Mouse (Mus musculus) left cerebral cortex, postnatal 36 days (tissue): Measurements from ENCODE around the gene Chid1. TPM values are rescaled to one million over a fixed set of nuclear protein-coding genes. Genes with fewer than 3 reads are reported as not detected.
A peak's percentile ranks its signal among the peaks of the same experiment; 100 is the strongest.

Experiments used
- DNase-seq, 2 experiments: peaks; one replicate each; pipeline ENCODE4 v3.0.0; 2021 to 2022; ENCODE audit warnings: low spot score in 2 of 2, mixed read lengths in 1 of 2
- intact Hi-C: fragments of 180-260 bp; cut with DNase I; formaldehyde crosslinking; loops from one replicate; pipeline ENCODE4 v1.15.1; 2025
- total RNA-seq, 2 experiments: library from RNA; stranded (reverse); gene quantifications; 2 replicates each; pipeline ENCODE4 v1.2.3; 2021

Gene Chid1
- 10 to 100 TPM; 67.2 to 68.4 TPM for total RNA-seq

GRCm38 (mm10) chr7:141539556-141540311, at the start of gene Chid1:
Chid1 (minus strand) TSS chr7:141539857.
- intact Hi-C loops = loop anchor here (1.0 to 2.0 kb wide), 2 partner anchors 23 to 69 kb away; partner anchors contain the start of gene Ap2a2
- peak; percentile 97 for DNase-seq

GRCm38 (mm10) chr7:141588890-141589289, 49.2 kb upstream of the Chid1 start:
- intact Hi-C loops = no loop called here
- DNase-seq = no peak

GRCm38 (mm10) chr7:141585881-141586280, 46.2 kb upstream of the Chid1 start:
- intact Hi-C loops = no loop called here
- DNase-seq = no peak

GRCm38 (mm10) chr7:141585288-141585687, 45.6 kb upstream of the Chid1 start:
- intact Hi-C loops = no loop called here
- DNase-seq = no peak

- no peak for DNase-seq
These were observed 44.6 kb upstream of the Chid1 start for GRCm38 (mm10) chr7:141584048-141584841.

GRCm38 (mm10) chr7:141581323-141581722, 41.7 kb upstream of the Chid1 start:
- intact Hi-C loops = no loop called here
- no peak for DNase-seq

More at GRCm38 (mm10) chr7:141584048-141584841, 44.6 kb upstream of the Chid1 start:
- intact Hi-C loops = no loop called here

- intact Hi-C loops = no loop called here
These were observed 39.3 kb upstream of the Chid1 start for GRCm38 (mm10) chr7:141578943-141579342.

GRCm38 (mm10) chr7:141578511-141578910, 38.9 kb upstream of the Chid1 start:
- intact Hi-C loops = no loop called here
- no peak for DNase-seq

More at GRCm38 (mm10) chr7:141578943-141579342, 39.3 kb upstream of the Chid1 start:
- no peak for DNase-seq

- DNase-seq = no peak
- intact Hi-C loops = no loop called here
These were observed 38.1 kb upstream of the Chid1 start for GRCm38 (mm10) chr7:141577801-141578200.

GRCm38 (mm10) chr7:141575481-141575880, 35.8 kb upstream of the Chid1 start:
- intact Hi-C loops = no loop called here

GRCm38 (mm10) chr7:141574041-141574440, 34.4 kb upstream of the Chid1 start:
- no peak for DNase-seq
- intact Hi-C loops = no loop called here

More at GRCm38 (mm10) chr7:141575481-141575880, 35.8 kb upstream of the Chid1 start:
- DNase-seq = no peak

- no peak for DNase-seq
- intact Hi-C loops = no loop called here
These were observed 31.1 kb upstream of the Chid1 start for GRCm38 (mm10) chr7:141570625-141571295.

GRCm38 (mm10) chr7:141569916-141570315, 30.3 kb upstream of the Chid1 start:
- intact Hi-C loops = no loop called here
- no peak for DNase-seq

GRCm38 (mm10) chr7:141569283-141569803, 29.7 kb upstream of the Chid1 start:
- intact Hi-C loops = no loop called here
- no peak for DNase-seq

- no peak for DNase-seq
These were observed 26.9 kb upstream of the Chid1 start for GRCm38 (mm10) chr7:141566587-141566986.

GRCm38 (mm10) chr7:141564561-141564960, 24.9 kb upstream of the Chid1 start:
- intact Hi-C loops = loop anchor here (5.0 kb wide), 1 partner anchor 43 kb away; no protein-coding TSS in a partner anchor

More at GRCm38 (mm10) chr7:141566587-141566986, 26.9 kb upstream of the Chid1 start:
- intact Hi-C loops = no loop called here

GRCm38 (mm10) chr7:141562852-141563427, 23.3 kb upstream of the Chid1 start:
- intact Hi-C loops = loop anchor here (1.0 to 5.0 kb wide), 2 partner anchors 24 to 44 kb away; partner anchors contain the start of gene Chid1

More at GRCm38 (mm10) chr7:141564561-141564960, 24.9 kb upstream of the Chid1 start:
- no peak for DNase-seq

GRCm38 (mm10) chr7:141562421-141562851, 22.8 kb upstream of the Chid1 start:
- intact Hi-C loops = loop anchor here (1.0 to 5.0 kb wide), 2 partner anchors 23 to 45 kb away; partner anchors contain the start of gene Chid1
- no peak for DNase-seq

More at GRCm38 (mm10) chr7:141562852-141563427, 23.3 kb upstream of the Chid1 start:
- peak; percentile 47 to 52 for DNase-seq
